Mouse (Mus musculus) frontal cortex, postnatal 14 days (tissue): ENCODE measurements around the gene Eif5b.
"Not testable (repeated sequence)": the region's sequence is repeated elsewhere in the genome, so short reads cannot be mapped to it uniquely, and the experiment has no call there.

Experiments used
- DNase-seq, 2 experiments: peaks; one replicate each; pipeline ENCODE4 v3.0.0; 2022; ENCODE audit warnings: low spot score in 2 of 2

Eif5b gene

DNA sequence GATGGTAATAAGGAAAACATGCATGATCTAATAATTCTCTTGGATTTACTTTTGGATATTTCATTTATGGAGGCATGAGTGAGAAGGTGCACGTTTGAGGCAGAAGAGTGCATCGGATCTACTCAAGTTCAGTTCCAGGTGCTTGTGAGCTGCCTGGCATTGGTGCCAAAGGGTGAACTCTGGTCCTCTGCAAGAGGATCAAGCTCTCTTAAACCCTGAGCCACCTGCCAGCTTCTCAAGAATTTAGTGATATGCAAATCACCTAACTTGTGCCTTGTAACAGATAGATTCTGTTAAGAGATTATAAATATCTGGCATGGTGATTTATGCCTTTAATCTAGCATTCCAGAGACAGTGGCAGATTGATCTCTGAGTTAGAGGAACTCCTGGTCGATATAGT lies 5.2 kb downstream of the Eif5b start:
- DNase-seq, result no peak

DNA sequence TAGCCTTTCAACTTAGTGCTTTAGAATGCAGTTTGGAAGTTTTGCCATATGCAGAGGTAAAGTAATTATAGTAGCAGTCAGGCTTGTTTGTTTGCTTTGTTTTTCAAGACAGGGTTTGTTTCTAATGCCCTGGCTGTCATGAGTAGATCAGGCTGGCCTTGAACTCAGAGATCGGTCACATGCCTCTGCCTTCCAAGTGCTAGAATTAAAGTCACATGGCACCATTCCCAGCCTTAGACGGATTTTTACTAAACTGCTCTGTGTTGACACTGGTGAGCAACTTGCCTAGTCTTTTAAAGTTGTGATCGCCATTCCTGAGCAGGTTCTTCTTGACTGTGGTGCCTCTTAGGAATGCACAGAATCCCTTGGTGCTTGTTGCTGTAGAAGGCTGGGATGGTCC lies 8.9 kb downstream of the Eif5b start:
- DNase-seq, result no peak

DNA sequence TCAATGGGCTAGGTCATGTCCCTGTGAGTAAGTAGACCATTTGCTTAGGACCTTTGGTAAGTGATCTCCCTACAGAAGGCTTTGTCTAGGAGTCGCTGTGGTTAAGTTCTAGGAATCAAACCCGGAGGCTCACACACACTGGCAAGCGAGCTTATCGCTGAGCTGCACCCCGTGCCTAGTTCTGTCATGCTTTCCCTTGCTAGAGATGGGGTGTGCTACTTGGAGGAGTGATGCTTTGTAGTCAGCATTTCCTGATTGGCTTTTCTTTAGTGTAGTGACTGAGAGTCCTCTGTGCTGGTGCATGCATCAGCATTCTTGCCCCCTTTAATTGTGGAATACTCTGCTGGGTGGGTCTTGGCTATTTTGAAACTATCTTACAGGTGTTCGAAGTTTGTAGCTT lies 13.8 kb downstream of the Eif5b start:
- no peak for DNase-seq

DNA sequence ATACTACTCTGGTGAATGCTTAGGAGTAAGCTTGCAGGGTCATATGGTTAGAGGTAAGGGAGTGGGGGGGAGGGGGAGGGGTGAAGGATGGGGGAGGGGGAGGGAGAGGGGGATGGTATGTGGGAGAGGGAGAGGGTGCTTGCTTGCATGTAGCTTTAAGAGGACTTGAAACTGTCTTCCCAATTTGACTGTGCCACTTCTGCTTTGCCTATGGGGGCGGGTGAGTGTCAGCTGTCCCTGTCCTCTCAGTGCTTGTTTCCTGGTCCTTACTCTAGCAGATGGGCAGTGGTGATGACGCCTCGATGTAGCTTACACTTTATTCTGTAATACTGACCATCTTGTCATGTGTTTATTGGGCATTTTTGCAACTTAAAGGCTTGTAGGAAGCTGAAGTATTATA lies 14.3 kb downstream of the Eif5b start:
- DNase-seq, result no peak

DNA sequence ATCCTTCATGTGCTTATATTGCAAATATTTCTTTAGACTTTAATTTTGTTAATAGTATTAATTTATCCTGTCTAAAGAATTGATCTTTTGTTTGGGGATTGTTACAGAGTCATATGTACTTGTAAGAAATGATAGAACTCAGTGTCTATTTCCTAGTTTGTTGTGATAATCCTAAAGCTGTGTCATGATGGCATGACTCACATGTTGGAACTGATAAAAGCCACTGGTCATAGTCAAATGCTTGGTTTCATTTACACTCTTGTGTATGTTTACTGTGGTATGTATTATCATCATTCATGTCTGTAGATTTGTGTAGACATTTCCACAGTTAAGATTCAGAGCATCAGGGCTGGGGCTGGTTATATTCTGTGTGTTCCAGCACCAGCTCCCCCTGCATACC lies 14.7 kb downstream of the Eif5b start:
- DNase-seq, result no peak

DNA sequence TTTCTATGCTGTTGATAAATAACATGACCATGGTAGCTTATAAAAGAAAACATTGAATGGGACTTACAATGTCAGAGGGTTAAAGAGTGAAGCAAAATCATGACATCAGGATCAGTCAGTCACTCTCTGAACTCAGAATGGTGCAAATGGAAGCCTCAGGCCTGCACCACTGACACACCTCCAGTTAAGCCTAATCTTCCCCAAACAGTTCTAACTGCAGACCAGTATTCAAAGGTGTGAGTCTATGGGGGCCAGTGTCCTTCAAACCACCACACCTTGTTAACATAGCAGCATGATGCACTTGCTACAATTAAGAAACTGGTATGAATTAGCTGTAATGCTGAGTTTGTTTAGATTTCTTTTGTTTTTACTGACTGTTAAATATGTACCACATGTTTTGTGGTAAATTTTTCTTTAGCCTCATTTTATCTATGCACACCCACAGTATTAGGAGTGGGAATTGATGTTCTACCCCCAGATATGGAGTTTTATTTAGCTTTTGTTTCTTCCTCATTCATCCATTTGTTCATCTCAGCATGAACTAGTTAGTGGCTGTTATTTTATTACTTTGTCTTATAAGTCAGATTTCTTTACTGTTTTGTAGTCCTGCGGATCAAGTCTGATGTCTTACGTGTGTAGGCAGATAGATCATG lies 16.9 kb downstream of the Eif5b start:
- no peak for DNase-seq

DNA sequence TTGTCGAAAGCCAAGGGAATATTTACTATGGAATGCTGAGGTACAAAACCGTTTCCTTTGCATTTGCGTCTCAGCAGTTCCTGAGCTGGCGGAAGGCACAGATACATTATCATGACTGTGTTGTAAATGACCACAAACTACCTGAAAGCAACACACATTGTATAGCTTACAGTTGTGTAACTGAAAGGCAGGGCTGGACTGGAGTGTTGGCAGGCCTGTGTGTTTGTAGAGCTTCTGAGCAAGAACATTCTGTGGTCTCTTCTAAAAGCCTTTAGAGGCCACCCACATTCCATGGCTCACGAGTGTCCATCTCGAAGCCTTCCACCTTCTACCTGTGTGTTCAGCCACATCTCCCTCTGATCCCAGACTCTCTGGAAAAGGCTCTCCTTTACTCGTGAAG lies 29.5 kb downstream of the Eif5b start:
- DNase-seq, result no peak

DNA sequence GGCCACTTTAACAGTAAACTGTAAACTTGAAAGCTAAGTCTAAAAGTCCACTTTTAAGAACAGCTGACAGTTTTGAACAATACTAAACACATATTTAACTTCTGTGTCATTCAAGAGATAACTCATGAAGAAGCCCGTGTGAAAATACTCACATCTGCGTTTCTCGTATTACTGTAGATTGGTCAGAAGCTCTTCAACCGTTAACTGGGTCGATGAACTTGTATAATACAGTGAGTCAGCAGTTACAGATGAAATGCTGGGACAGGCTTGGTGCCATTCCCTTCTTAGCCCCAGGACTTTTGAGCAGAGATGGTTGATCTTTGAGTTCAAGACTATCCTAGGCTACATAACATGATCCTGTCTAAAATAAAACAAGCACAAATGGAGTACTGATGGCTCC lies 33.6 kb downstream of the Eif5b start:
- no peak for DNase-seq

DNA sequence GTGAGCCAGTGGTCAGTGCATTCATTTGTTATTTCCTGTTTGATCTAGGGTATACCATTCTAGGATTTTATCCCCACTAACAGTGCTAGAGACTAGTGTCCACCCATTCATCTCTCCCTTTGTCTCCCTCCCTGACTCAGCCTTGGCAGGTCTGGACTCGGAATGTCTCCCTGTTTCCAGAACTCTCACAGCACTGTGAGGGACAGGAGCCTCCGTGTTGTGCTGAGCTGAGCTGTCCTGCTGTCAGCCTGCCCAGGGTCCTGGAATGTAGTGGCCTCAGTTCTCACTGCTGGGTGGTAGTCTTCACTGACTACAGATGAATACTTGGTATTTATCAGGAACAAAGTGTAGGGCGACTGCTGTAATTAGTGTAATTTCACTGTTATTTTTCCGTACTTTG lies 37.7 kb downstream of the Eif5b start:
- DNase-seq, result no peak

DNA sequence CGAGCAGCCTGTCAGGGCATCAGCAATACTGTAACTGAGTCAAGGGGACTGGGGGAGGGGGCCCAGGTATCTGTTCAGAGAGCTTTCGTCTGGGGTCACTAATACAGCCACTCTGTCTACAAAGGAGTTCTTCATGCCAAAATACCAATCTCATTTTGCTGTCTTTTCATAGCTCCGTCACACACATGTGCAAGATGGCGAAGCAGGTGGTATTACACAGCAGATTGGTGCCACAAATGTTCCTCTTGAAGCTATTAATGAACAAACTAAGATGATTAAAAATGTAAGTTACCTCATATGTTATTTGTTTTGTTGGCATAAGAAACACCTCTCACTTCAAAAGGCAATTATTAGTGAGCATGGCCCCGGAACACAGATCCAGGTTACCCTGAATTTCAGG lies 39.6 kb downstream of the Eif5b start:
- DNase-seq, result no peak

DNA sequence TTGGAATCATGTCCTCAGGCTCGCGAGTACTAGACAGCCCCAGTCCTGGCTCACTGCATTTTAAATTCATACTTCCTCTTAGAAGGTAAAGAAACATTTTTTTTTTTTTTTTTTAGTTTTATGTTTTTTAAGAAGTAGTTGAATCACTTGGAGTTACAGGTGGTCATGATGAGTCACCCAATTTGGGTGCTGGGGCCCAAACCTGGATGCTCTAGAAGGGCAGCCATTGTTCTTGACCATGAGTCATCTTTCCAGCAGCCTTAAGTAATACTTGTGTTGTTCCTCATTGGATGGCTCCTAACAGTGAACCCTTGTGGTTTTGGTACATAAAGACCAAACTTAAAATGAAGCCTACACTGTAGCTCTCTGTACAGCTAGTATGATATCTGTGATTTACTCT lies 41.1 kb downstream of the Eif5b start:
- no peak for DNase-seq

DNA sequence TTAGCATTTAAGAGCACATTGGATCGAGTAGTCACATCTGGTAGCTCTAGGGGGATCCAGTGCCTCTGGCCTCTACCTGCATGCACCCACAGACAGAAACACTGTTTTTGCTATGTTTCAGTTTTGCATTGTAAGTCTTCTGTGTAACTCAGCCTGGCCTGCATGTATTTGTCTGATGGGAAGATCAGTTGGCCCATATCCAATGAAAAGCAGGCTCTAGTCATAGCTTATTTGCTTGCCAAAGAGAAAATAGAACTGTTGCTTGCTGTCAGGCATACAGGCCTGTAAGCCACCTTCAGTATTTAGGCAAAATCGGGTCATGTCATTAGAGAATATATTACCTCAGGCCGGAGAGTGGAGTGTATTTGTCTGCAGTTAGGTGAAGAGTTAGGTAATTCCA lies 50.3 kb downstream of the Eif5b start:
- no peak for DNase-seq

DNA sequence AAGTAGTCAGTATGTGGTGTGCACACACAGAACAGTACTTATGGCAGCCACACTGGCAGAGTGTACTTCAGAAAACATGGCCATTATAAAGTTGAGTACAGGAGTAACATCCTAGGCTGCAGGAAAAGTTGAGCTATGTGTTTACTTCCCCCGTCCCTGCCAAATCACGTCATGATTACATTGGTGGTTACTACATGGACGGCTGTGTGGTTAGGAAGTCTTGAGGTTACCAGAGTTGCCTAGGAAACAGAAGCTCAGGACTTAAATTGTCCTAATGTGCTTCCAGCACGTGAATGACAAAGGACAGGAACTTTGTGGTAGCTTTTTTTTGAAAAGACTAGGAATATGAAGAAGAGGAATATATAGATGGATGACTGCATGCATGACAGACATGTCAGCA lies 51.8 kb downstream of the Eif5b start:
- DNase-seq, result no peak

DNA sequence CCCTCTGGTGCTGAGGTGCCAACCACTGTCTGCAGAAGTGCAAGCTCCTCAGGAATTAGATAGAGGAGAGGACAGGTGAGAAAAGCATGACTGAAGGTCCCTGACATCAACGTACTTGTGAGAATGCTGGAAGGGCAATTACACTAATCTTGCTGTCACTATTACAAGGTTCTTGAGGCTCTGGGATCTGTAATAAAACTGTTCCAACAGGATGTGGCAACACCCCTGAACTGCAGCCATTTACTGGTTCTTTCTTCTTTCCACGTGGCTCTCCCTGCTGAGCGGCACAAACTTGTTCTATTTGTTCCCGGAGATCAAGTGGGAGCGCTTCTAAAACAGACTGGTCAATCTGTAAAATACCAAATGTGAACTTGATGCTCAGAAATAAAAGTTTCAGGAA lies 57.4 kb downstream of the Eif5b start:
- no peak for DNase-seq

DNA sequence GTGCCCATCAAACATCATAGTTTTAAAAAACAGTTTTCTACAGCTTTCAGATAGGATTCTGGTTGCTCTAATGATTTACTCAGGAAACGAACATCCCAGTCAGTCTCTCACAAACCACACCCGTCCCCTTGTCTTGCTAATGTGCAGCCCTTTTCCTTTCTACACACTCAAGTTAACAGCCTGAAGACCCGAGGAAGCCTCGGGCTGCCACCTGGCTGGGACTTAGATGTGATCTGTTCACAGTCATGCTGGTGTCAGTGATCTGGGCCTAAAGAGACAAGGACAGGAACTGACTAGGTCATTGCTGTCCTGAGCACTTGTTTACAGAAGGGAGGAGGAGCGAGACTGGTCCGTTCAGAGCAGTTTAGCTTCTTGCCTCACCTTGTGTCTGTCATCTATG lies 60.6 kb downstream of the Eif5b start:
- no peak for DNase-seq

DNA sequence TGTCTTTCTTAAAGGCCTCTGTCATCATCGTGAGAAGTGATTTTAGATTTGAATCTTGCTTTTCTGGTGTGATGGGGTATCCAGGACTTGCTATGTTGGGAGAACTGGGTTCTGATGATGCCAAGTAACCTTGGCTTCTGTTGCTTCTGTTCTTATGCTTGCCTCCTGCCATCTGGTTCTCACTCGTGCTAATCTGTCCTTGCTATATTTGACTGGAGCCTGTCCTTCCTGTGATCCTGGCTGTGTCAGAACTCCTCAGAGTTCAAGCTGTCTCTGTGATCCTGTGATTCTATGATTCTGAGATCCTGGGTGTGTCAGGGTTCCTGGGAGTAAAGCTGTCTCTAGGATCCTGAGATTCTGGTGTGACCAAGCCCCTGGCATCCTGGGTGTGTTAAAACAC lies 64.3 kb downstream of the Eif5b start:
- not testable (repeated sequence) for DNase-seq

DNA sequence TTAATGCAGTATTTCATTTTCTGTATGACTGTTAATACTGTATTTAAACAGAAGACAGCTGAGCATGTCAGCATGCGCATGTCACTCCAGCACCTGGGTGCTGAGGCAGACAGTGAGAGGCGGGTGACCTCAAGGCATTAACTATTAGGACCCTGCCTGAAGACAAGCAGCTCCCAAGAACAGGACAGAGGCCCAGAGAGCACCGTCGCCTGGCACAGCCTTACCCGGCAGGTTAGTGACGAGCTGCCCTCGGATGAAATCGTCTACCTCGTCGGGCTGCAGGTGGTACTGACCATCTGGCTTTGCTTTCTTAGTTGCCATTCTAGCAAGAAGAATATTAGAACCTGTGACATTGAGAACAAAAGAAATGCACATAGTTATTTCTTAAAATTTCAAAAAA lies 69.5 kb downstream of the Eif5b start:
- DNase-seq, result no peak

DNA sequence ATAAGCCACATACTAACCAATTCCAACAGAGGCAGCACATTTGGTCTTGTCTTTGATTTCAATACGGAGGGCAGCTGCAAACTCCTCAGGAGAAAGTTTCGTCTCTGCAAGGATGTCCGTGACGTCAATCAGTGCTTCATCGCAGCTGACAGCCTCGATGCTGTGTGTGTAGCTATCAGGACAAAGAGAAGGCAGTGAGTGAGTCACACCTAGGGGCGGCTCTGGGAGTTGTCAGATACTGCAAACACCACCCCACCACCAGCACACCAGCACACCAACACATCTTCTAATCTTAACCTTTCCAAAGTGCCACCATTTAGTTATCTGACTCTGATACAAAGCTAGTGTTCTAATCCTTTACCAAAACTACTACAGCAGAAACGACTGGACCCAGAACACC lies 73.5 kb downstream of the Eif5b start:
- no peak for DNase-seq

DNA sequence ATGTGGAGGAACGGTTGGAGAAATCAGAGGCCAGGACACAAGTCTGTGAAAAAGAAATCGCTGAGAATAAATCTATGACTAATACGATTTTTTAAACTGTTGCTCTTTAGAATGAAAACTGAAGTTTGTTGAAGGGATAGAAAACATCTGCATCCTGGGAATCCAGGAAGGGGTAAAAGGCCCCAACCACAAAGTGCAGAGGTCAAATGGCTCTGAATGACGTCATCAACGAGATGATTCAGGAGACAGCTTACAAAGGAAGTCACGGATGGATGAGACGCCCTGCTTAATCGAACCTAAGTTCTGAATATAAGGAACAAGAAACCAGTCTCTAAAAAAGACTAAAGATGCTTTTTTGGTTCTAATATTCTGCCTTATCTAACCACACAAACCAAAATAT lies 83.5 kb downstream of the Eif5b start:
- DNase-seq, result no peak

DNA sequence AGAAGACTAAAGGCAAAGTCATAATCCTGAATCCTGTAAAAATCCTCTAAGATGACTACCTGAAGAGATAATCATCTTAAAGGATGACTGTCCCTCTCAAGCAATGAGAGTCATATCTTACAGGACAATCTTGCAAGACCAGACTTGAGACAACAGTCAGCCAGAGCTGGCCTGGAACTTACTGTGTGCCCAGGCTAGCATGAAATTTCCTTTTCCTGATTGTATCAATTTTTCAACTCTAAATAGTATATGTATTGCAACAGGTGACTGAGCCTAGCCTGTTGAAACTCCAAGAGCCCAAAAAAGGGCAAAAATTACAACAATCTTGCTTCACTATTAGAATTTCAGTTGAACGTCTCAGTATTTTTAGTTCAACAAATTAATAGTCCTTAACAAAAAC lies 105.4 kb downstream of the Eif5b start:
- DNase-seq, result no peak

DNA sequence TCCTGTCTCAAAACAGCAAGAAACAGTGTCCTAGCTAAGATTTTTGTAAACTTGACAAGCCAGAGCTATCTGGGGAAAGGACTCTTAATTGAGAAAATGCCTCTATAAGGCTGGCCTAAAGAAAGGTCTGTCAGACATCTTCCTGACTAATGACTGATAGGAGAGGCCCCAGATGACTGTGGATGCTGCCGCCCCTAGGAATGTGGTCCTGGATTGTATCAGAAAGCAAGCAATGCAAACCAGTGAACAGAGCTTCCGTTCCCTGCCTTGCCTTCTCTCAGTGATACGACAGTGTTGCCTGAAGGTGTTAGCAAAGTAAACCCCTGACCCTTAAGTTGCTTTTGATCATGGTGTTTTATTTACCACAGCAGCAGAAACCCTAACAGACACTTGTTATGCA lies 106.0 kb downstream of the Eif5b start:
- DNase-seq, result no peak
